Mouse (Mus musculus) kidney, embryonic 16.5 days (tissue): Measurements from ENCODE around the gene C1ql4. TPM values are rescaled to one million over a fixed set of nuclear protein-coding genes. Genes with fewer than 3 reads are reported as not detected.

Source experiments
- ATAC-seq: fragments of 200-750 bp; cut with Nextera tagmentation; 2 replicates; pipeline ENCODE4 v1.8.0; 2017; ENCODE audit warnings: moderate TSS enrichment; ENCODE audit not compliant: low FRiP score, low TSS enrichment
- H3K27ac ChIP-seq: fragments of 300-500 bp; sonication (generic); 2 replicates; pipeline ENCODE4 v1.5.1; 2014; ENCODE audit warnings: low read length
- H3K27me3 ChIP-seq: fragments of 300-500 bp; sonication (generic); 2 replicates; pipeline ENCODE4 v1.6.1; 2014; ENCODE audit warnings: low read length, control low read depth, mixed read lengths; ENCODE audit not compliant: insufficient read depth
- H3K36me3 ChIP-seq: fragments of 300-500 bp; sonication (generic); 2 replicates; pipeline ENCODE4 v1.6.1; 2014; ENCODE audit warnings: low read length, control low read depth, mixed read lengths; ENCODE audit not compliant: insufficient read depth
- H3K4me1 ChIP-seq: fragments of 300-500 bp; sonication (generic); 2 replicates; pipeline ENCODE4 v1.6.1; 2014; ENCODE audit warnings: low read length, control low read depth, mixed read lengths; ENCODE audit not compliant: insufficient read depth
- H3K4me2 ChIP-seq: fragments of 300-500 bp; sonication (generic); replicated peaks from 2 replicates; pipeline ENCODE4 v1.6.1; 2014; ENCODE audit warnings: low read depth, low read length
- H3K4me3 ChIP-seq: fragments of 300-500 bp; sonication (generic); 2 replicates; pipeline ENCODE4 v1.5.1; 2014; ENCODE audit warnings: mild to moderate bottlenecking, low read length
- H3K9ac ChIP-seq: fragments of 300-500 bp; sonication (generic); replicated peaks from 2 replicates; pipeline ENCODE4 v1.6.1; 2014; ENCODE audit warnings: low read length
- H3K9me3 ChIP-seq: fragments of 300-500 bp; sonication (generic); 2 replicates; pipeline ENCODE4 v1.6.1; 2016; ENCODE audit warnings: low read length, control low read depth
- WGBS: fragments of 180-500 bp; shearing (Covaris S2); extraction: QIAGEN DNeasy Blood & Tissue Kit; methylation state at CpG from one replicate; pipeline ENCODE4 v1.1.7; 2014; 5-methylcytosine and 5-hydroxymethylcytosine counted together
- polyA plus RNA-seq: library from polyadenylated mRNA; unstranded; fragments of >200 nt; fragmentation: Nextera tagmentation; extraction: Ambion mirVana; gene quantifications from 2 replicates; pipeline ENCODE4 v1.2.1, GENCODE M21; 2015

Gene C1ql4
- polyA plus RNA-seq, 1 experiment from 2014 or later: 0.94 TPM

- Histone ChIP-seq H3K4me1 (peaks cover 15% of the 10 kb centered on the region; the same call in 1 of the 2 replicates), H3K9me3 (no peaks in the 10 kb centered on the region), H3K36me3 (no peaks in the 10 kb centered on the region), H3K27me3 (no peaks in the 10 kb centered on the region), H3K27ac (peak overlapping the region; percentile 38; the same call in 1 of the 2 replicates), H3K4me3 (no peak overlapping the region), H3K9ac (peak overlapping the region; percentile 46; the same call in 1 of the 2 replicates), H3K4me2 (peak overlapping the region; percentile 32; the same call in 1 of the 2 replicates)
- ATAC-seq: peak; percentile 86
- WGBS: 4% methylated on average over 11 of the region's 11 CpGs
Measured at GRCm38 (mm10) chr15:99120814-99121213, 33.2 kb upstream of the C1ql4 start.

- 18% methylated on average over 11 of the region's 11 CpGs for WGBS
- H3K4me2 ChIP-seq: no peak overlapping the region
- H3K36me3 ChIP-seq: no peaks in the 10 kb centered on the region
- 0 out of 2 replicates have a peak overlapping the region, but pooled peaks have one; percentile 22 for H3K9ac ChIP-seq
- H3K9me3 ChIP-seq: no peaks in the 10 kb centered on the region
- H3K27ac ChIP-seq: peak overlapping the region; percentile 43; the same call in 1 of the 2 replicates
- no peak overlapping the region for H3K4me3 ChIP-seq
- no peak for ATAC-seq
- H3K4me1 ChIP-seq: peaks cover 15% of the 10 kb centered on the region; the same call in 1 of the 2 replicates
- no peaks in the 10 kb centered on the region for H3K27me3 ChIP-seq
Measured at GRCm38 (mm10) chr15:99116539-99116938, 28.9 kb upstream of the C1ql4 start.

GRCm38 (mm10) chr15:99115065-99115423, 27.4 kb upstream of the C1ql4 start:
- 75% methylated on average over 7 of the region's 7 CpGs for WGBS
- Histone ChIP-seq H3K4me3 (no peak overlapping the region), H3K36me3 (no peaks in the 10 kb centered on the region), H3K9me3 (no peaks in the 10 kb centered on the region), H3K27me3 (no peaks in the 10 kb centered on the region), H3K9ac (no peak overlapping the region), H3K27ac (no peak overlapping the region), H3K4me1 (peaks cover 11% of the 10 kb centered on the region; the same call in 1 of the 2 replicates), H3K4me2 (no peak overlapping the region)
- ATAC-seq: no peak

GRCm38 (mm10) chr15:99114312-99115064, 26.9 kb upstream of the C1ql4 start:
- H3K27ac ChIP-seq: no peak overlapping the region

GRCm38 (mm10) chr15:99113396-99113975, 25.9 kb upstream of the C1ql4 start:
- ATAC-seq: no peak
- WGBS: 10% methylated on average over 9 of the region's 9 CpGs
- Histone ChIP-seq H3K4me3 (peak overlapping the region; percentile 14; the same call in 1 of the 2 replicates), H3K27ac (no peak overlapping the region), H3K9me3 (no peaks in the 10 kb centered on the region), H3K36me3 (no peaks in the 10 kb centered on the region), H3K27me3 (no peaks in the 10 kb centered on the region), H3K4me2 (peak overlapping the region; percentile 42), H3K4me1 (peaks cover 11% of the 10 kb centered on the region; the same call in 1 of the 2 replicates), H3K9ac (no peak overlapping the region)

More at GRCm38 (mm10) chr15:99114312-99115064, 26.9 kb upstream of the C1ql4 start:
- Histone ChIP-seq H3K9me3 (no peaks in the 10 kb centered on the region), H3K4me1 (peaks cover 11% of the 10 kb centered on the region; the same call in 1 of the 2 replicates), H3K4me2 (no peak overlapping the region), H3K36me3 (no peaks in the 10 kb centered on the region), H3K4me3 (no peak overlapping the region), H3K27me3 (no peaks in the 10 kb centered on the region), H3K9ac (no peak overlapping the region)
- ATAC-seq: no peak
- 49% methylated on average over 14 of the region's 14 CpGs for WGBS

- Histone ChIP-seq H3K4me1 (peaks cover 11% of the 10 kb centered on the region; the same call in 1 of the 2 replicates), H3K9ac (no peak overlapping the region), H3K27me3 (no peaks in the 10 kb centered on the region), H3K4me2 (peak overlapping the region; percentile 42), H3K4me3 (peak overlapping the region; percentile 14; the same call in 1 of the 2 replicates), H3K9me3 (no peaks in the 10 kb centered on the region), H3K27ac (no peak overlapping the region), H3K36me3 (no peaks in the 10 kb centered on the region)
- no peak for ATAC-seq
- WGBS: 28% methylated on average over 11 of the region's 11 CpGs
Measured at GRCm38 (mm10) chr15:99112843-99113395, 25.3 kb upstream of the C1ql4 start.

GRCm38 (mm10) chr15:99111809-99112208, 24.2 kb upstream of the C1ql4 start:
- Histone ChIP-seq H3K9me3 (no peaks in the 10 kb centered on the region), H3K4me1 (peaks cover 11% of the 10 kb centered on the region; the same call in 1 of the 2 replicates), H3K27ac (no peak overlapping the region), H3K4me3 (no peak overlapping the region), H3K9ac (no peak overlapping the region), H3K4me2 (no peak overlapping the region), H3K27me3 (no peaks in the 10 kb centered on the region), H3K36me3 (no peaks in the 10 kb centered on the region)
- ATAC-seq: no peak
- WGBS: 36% methylated on average over 4 of the region's 4 CpGs

GRCm38 (mm10) chr15:99111139-99111538, 23.5 kb upstream of the C1ql4 start:
- H3K4me3 ChIP-seq: no peak overlapping the region
- H3K27me3 ChIP-seq: no peaks in the 10 kb centered on the region
- H3K4me1 ChIP-seq: 0 out of 2 replicates have a peak, but pooled peaks cover 5% of the 10 kb centered on the region
- H3K9ac ChIP-seq: no peak overlapping the region
- ATAC-seq: no peak
- no peaks in the 10 kb centered on the region for H3K36me3 ChIP-seq
- WGBS: 90% methylated on average over 3 of the region's 3 CpGs
- H3K9me3 ChIP-seq: 0 out of 2 replicates have a peak, but pooled peaks cover 1% of the 10 kb centered on the region
- no peak overlapping the region for H3K27ac ChIP-seq
- no peak overlapping the region for H3K4me2 ChIP-seq

GRCm38 (mm10) chr15:99107866-99108265, 20.2 kb upstream of the C1ql4 start:
- WGBS: 80% methylated on average over 3 of the region's 3 CpGs

More at GRCm38 (mm10) chr15:99107866-99108265, 20.2 kb upstream of the C1ql4 start:
- H3K4me3 ChIP-seq: no peak overlapping the region
- H3K9me3 ChIP-seq: 0 out of 2 replicates have a peak, but pooled peaks cover 4% of the 10 kb centered on the region
- H3K36me3 ChIP-seq: no peaks in the 10 kb centered on the region
- H3K9ac ChIP-seq: no peak overlapping the region
- no peak overlapping the region for H3K27ac ChIP-seq
- no peaks in the 10 kb centered on the region for H3K27me3 ChIP-seq
- no peak overlapping the region for H3K4me2 ChIP-seq
- no peaks in the 10 kb centered on the region for H3K4me1 ChIP-seq
- no peak for ATAC-seq
